Mouse (Mus musculus): ENCODE data around the gene BC053393. TPM values are rescaled to one million over a fixed set of nuclear protein-coding genes. Genes with fewer than 3 reads are reported as not detected.

The BC053393 gene
- total RNA-seq, 2 experiments from 2014 or later = not detected

Other genes with a start within 250 kb of the BC053393 start
- gene Itk, start 182.0 kb upstream of the BC053393 start, total RNA-seq (2021) = under 1 TPM; 0.12 to 0.16 TPM
- not detected for gene Fam71b, start 175.0 kb upstream of the BC053393 start, total RNA-seq (2021)
- 10 to 100 TPM; 34.8 to 35.2 TPM for gene Med7, start 134.6 kb upstream of the BC053393 start, total RNA-seq (2021)
- gene Havcr2, start 116.6 kb upstream of the BC053393 start, total RNA-seq (2021) = under 1 TPM; 0.44 to 0.79 TPM
- not detected for gene Gm12169, start 47.3 kb upstream of the BC053393 start, total RNA-seq (2021)
- not detected for gene Dppa1, start 57.7 kb downstream of the BC053393 start, total RNA-seq (2021)
- under 1 TPM in 1 of 2 experiments, not detected in 1; 0.18 TPM for gene Timd2, start 135.5 kb downstream of the BC053393 start, total RNA-seq (2021)
- gene Havcr1, start 163.5 kb downstream of the BC053393 start, total RNA-seq (2021) = not detected
- not detected for gene Timd4, start 239.3 kb downstream of the BC053393 start, total RNA-seq (2021)

Measured in left cerebral cortex, postnatal 4 days (tissue).